Mouse (Mus musculus) liver, adult 2 months (tissue): ENCODE measurements around the gene Tril.

Experiments used
- CTCF ChIP-seq: fragments of 200-500 bp; IDR thresholded peaks from 2 replicates; pipeline ENCODE4 v1.5.1; 2011; ENCODE audit warnings: low read depth, low read length, control low read depth
- POLR2A ChIP-seq: fragments of 200-500 bp; IDR thresholded peaks from 2 replicates; pipeline ENCODE4 v1.6.1; 2011; ENCODE audit warnings: low read length, control low read depth; ENCODE audit not compliant: insufficient read depth; ENCODE audit errors: extremely low read depth

DNA sequence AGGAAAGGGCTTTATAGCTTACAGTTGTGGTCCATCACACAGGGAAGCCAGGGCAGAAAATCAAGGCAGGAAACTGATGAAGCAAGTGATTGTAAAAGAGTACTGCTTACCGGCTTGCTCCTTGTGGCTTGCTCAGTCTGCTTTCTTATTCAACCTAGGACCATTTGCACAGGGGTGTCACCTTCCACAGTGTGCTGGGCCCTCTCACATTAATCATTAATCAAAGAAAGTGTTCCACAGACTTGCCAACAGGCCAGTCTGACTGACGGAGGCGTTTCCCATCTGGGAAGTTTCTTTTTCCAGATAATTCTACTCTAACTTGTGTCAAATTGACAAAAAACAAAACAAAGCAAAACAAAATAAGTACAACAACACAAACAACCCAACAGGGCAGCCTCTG is 32.9 kb upstream of the Tril start:
- TF ChIP-seq CTCF (no peak), POLR2A (no peak)
